Mouse (Mus musculus): ENCODE results near the gene Olfr398. TPM values are rescaled to one million over a fixed set of nuclear protein-coding genes. Genes with fewer than 3 reads are reported as not detected.

The Olfr398 gene
- total RNA-seq (2014; fragmentation: Nextera tagmentation) (not detected in 2 replicates), total RNA-seq (2017) (under 0.01 and 0.22 TPM in 2 replicates), polyA plus RNA-seq (2012) (not detected in 2 replicates)

- no peak for ATAC-seq (ENCODE audit: extremely low read depth, insufficient number of reproducible peaks, low FRiP score, poor library complexity, severe bottlenecking)
- no peaks in the 10 kb centered on the region for H3K36me3 ChIP-seq (replicated peaks)
- H3K27me3 ChIP-seq (ENCODE audit: insufficient read depth, low read length): no peaks in the 10 kb centered on the region
- no peak within 1 kb of the TSS for H3K4me3 ChIP-seq (ENCODE audit: low read depth, low read length)
- H3K4me1 ChIP-seq (ENCODE audit: insufficient read depth, low read depth, low read length): no peaks in the 10 kb centered on the region
- no peak for TF ChIP-seq POLR2AphosphoS5 (IDR thresholded peaks at IDR 0.05; ENCODE audit: insufficient replicate concordance, low read depth, low read length)
- TF ChIP-seq GATA1 (IDR thresholded peaks at IDR 0.05; ENCODE audit: borderline replicate concordance, low read length): no peak
- no peak for TF ChIP-seq CTCF (IDR thresholded peaks at IDR 0.05; ENCODE audit: low read depth, low read length)
- no peak for TF ChIP-seq TAL1 (conservative IDR thresholded peaks at IDR 0.05; ENCODE audit: low read depth, low read length)
- TF ChIP-seq GATA2 (IDR thresholded peaks at IDR 0.05; ENCODE audit: borderline replicate concordance, low read depth, low read length): no peak
- no peak for DNase-seq (ENCODE audit: low spot score)
- no peaks in the 10 kb centered on the region for H3K9me3 ChIP-seq (replicated peaks)
Observed at GRCm38 (mm10) chr11:73990307-73990706, at the start of gene Olfr398. Olfr398 (minus strand) TSS chr11:73990407.

- no peak for ATAC-seq (ENCODE audit: extremely low read depth, insufficient number of reproducible peaks, low FRiP score, poor library complexity, severe bottlenecking)
- Histone ChIP-seq H3K4me1 (ENCODE audit: insufficient read depth, low read depth, low read length) (no peaks in the 10 kb centered on the region), H3K36me3 (replicated peaks) (no peaks in the 10 kb centered on the region), H3K9me3 (replicated peaks) (no peaks in the 10 kb centered on the region), H3K4me3 (ENCODE audit: low read depth, low read length) (no peak overlapping the region), H3K27me3 (ENCODE audit: insufficient read depth, low read length) (no peaks in the 10 kb centered on the region)
- no peak for DNase-seq (ENCODE audit: low spot score)
- TF ChIP-seq GATA1 (IDR thresholded peaks at IDR 0.05; ENCODE audit: borderline replicate concordance, low read length) (no peak), POLR2AphosphoS5 (IDR thresholded peaks at IDR 0.05; ENCODE audit: insufficient replicate concordance, low read depth, low read length) (no peak), GATA2 (IDR thresholded peaks at IDR 0.05; ENCODE audit: borderline replicate concordance, low read depth, low read length) (no peak), TAL1 (conservative IDR thresholded peaks at IDR 0.05; ENCODE audit: low read depth, low read length) (no peak), CTCF (IDR thresholded peaks at IDR 0.05; ENCODE audit: low read depth, low read length) (no peak)
Observed at GRCm38 (mm10) chr11:73993115-73993514, 2.9 kb upstream of the Olfr398 start.

- H3K9me3 ChIP-seq (replicated peaks): no peaks in the 10 kb centered on the region
- H3K4me1 ChIP-seq (ENCODE audit: insufficient read depth, low read depth, low read length): no peaks in the 10 kb centered on the region
- H3K27me3 ChIP-seq (ENCODE audit: insufficient read depth, low read length): no peaks in the 10 kb centered on the region
- no peak for DNase-seq (ENCODE audit: low spot score)
- no peak within 1 kb of the TSS for H3K4me3 ChIP-seq (ENCODE audit: low read depth, low read length)
- no peak for ATAC-seq (ENCODE audit: extremely low read depth, insufficient number of reproducible peaks, low FRiP score, poor library complexity, severe bottlenecking)
- TF ChIP-seq GATA1 (IDR thresholded peaks at IDR 0.05; ENCODE audit: borderline replicate concordance, low read length): no peak
- TF ChIP-seq GATA2 (IDR thresholded peaks at IDR 0.05; ENCODE audit: borderline replicate concordance, low read depth, low read length): no peak
- no peak for TF ChIP-seq CTCF (IDR thresholded peaks at IDR 0.05; ENCODE audit: low read depth, low read length)
- TF ChIP-seq TAL1 (conservative IDR thresholded peaks at IDR 0.05; ENCODE audit: low read depth, low read length): no peak
- no peak for TF ChIP-seq POLR2AphosphoS5 (IDR thresholded peaks at IDR 0.05; ENCODE audit: insufficient replicate concordance, low read depth, low read length)
- no peaks in the 10 kb centered on the region for H3K36me3 ChIP-seq (replicated peaks)
Observed at GRCm38 (mm10) chr11:73960517-73960916, 29.7 kb downstream of the Olfr398 start, which contains the start of gene Olfr397. Olfr397 (plus strand) TSS chr11:73960817.

- H3K27me3 ChIP-seq (ENCODE audit: insufficient read depth, low read length): no peaks in the 10 kb centered on the region
- ATAC-seq (ENCODE audit: extremely low read depth, insufficient number of reproducible peaks, low FRiP score, poor library complexity, severe bottlenecking) (no peak), DNase-seq (ENCODE audit: low spot score) (no peak)
- H3K9me3 ChIP-seq (replicated peaks): no peaks in the 10 kb centered on the region
- no peak for TF ChIP-seq CTCF (IDR thresholded peaks at IDR 0.05; ENCODE audit: low read depth, low read length)
- no peak for TF ChIP-seq TAL1 (conservative IDR thresholded peaks at IDR 0.05; ENCODE audit: low read depth, low read length)
- TF ChIP-seq POLR2AphosphoS5 (IDR thresholded peaks at IDR 0.05; ENCODE audit: insufficient replicate concordance, low read depth, low read length): no peak
- TF ChIP-seq GATA1 (IDR thresholded peaks at IDR 0.05; ENCODE audit: borderline replicate concordance, low read length): no peak
- no peak for TF ChIP-seq GATA2 (IDR thresholded peaks at IDR 0.05; ENCODE audit: borderline replicate concordance, low read depth, low read length)
- no peak within 1 kb of the TSS for H3K4me3 ChIP-seq (ENCODE audit: low read depth, low read length)
- no peaks in the 10 kb centered on the region for H3K4me1 ChIP-seq (ENCODE audit: insufficient read depth, low read depth, low read length)
- H3K36me3 ChIP-seq (replicated peaks): no peaks in the 10 kb centered on the region
Observed at GRCm38 (mm10) chr11:73936377-73936776, 53.8 kb downstream of the Olfr398 start, which contains the start of gene Olfr23. Olfr23 (plus strand) TSS chr11:73936677.

Other genes starting within 250 kb of the Olfr398 start
- not detected in 2 replicates for gene Olfr389, start 209.7 kb downstream of the Olfr398 start, total RNA-seq (2014; fragmentation: Nextera tagmentation)
- 0.05 and 0.12 TPM in 2 replicates for gene Olfr389, start 209.7 kb downstream of the Olfr398 start, total RNA-seq (2017)
- not detected in 2 replicates for gene Olfr389, start 209.7 kb downstream of the Olfr398 start, polyA plus RNA-seq (2012)
- gene Olfr390, start 207.4 kb downstream of the Olfr398 start, total RNA-seq (2014; fragmentation: Nextera tagmentation): not detected in 2 replicates
- gene Olfr390, start 207.4 kb downstream of the Olfr398 start, total RNA-seq (2017): 0.11 and 0.12 TPM in 2 replicates
- not detected in 2 replicates for gene Olfr390, start 207.4 kb downstream of the Olfr398 start, polyA plus RNA-seq (2012)
- gene Olfr391-ps, start 187.4 kb downstream of the Olfr398 start, total RNA-seq (2014; fragmentation: Nextera tagmentation): not detected in 2 replicates
- 0.11 TPM in 1 of 2 replicates, not detected in the other for gene Olfr391-ps, start 187.4 kb downstream of the Olfr398 start, total RNA-seq (2017)
- not detected in 2 replicates for gene Olfr391-ps, start 187.4 kb downstream of the Olfr398 start, polyA plus RNA-seq (2012)
- not detected in 2 replicates for gene Olfr392, start 173.4 kb downstream of the Olfr398 start, total RNA-seq (2014; fragmentation: Nextera tagmentation)
- gene Olfr392, start 173.4 kb downstream of the Olfr398 start, total RNA-seq (2017): 0.06 and 0.11 TPM in 2 replicates
- not detected in 2 replicates for gene Olfr392, start 173.4 kb downstream of the Olfr398 start, polyA plus RNA-seq (2012)
- not detected in 2 replicates for gene Olfr393, start 139.0 kb downstream of the Olfr398 start, total RNA-seq (2014; fragmentation: Nextera tagmentation)
- gene Olfr393, start 139.0 kb downstream of the Olfr398 start, total RNA-seq (2017): 0.22 TPM in 1 of 2 replicates, not detected in the other
- not detected in 2 replicates for gene Olfr393, start 139.0 kb downstream of the Olfr398 start, polyA plus RNA-seq (2012)
- gene Olfr394, start 99.6 kb downstream of the Olfr398 start, total RNA-seq (2014; fragmentation: Nextera tagmentation): not detected in 2 replicates
- under 0.01 and 0.05 TPM in 2 replicates for gene Olfr394, start 99.6 kb downstream of the Olfr398 start, total RNA-seq (2017)
- not detected in 2 replicates for gene Olfr394, start 99.6 kb downstream of the Olfr398 start, polyA plus RNA-seq (2012)
- gene Olfr395, start 81.1 kb downstream of the Olfr398 start, total RNA-seq (2014; fragmentation: Nextera tagmentation): not detected in 2 replicates
- under 0.01 and 0.27 TPM in 2 replicates for gene Olfr395, start 81.1 kb downstream of the Olfr398 start, total RNA-seq (2017)
- gene Olfr395, start 81.1 kb downstream of the Olfr398 start, polyA plus RNA-seq (2012): not detected in 2 replicates
- gene Olfr23, start 53.7 kb downstream of the Olfr398 start, total RNA-seq (2014; fragmentation: Nextera tagmentation): not detected in 2 replicates
- 0.35 TPM in 1 of 2 replicates, not detected in the other for gene Olfr23, start 53.7 kb downstream of the Olfr398 start, total RNA-seq (2017)
- gene Olfr23, start 53.7 kb downstream of the Olfr398 start, polyA plus RNA-seq (2012): not detected in 2 replicates
- gene Olfr397, start 29.6 kb downstream of the Olfr398 start, total RNA-seq (2014; fragmentation: Nextera tagmentation): not detected in 2 replicates
- gene Olfr397, start 29.6 kb downstream of the Olfr398 start, total RNA-seq (2017): 0.05 and 0.12 TPM in 2 replicates
- gene Olfr397, start 29.6 kb downstream of the Olfr398 start, polyA plus RNA-seq (2012): not detected in 2 replicates
- not detected in 2 replicates for gene Olfr139, start 66.1 kb upstream of the Olfr398 start, total RNA-seq (2014; fragmentation: Nextera tagmentation)
- 0.16 and 0.23 TPM in 2 replicates for gene Olfr139, start 66.1 kb upstream of the Olfr398 start, total RNA-seq (2017)
- not detected in 2 replicates for gene Olfr139, start 66.1 kb upstream of the Olfr398 start, polyA plus RNA-seq (2012)
- not detected in 2 replicates for gene Olfr399, start 66.2 kb upstream of the Olfr398 start, total RNA-seq (2014; fragmentation: Nextera tagmentation)
- 0.05 TPM in 1 of 2 replicates, not detected in the other for gene Olfr399, start 66.2 kb upstream of the Olfr398 start, total RNA-seq (2017)
- gene Olfr399, start 66.2 kb upstream of the Olfr398 start, polyA plus RNA-seq (2012): not detected in 2 replicates
- gene Zfp616, start 79.5 kb upstream of the Olfr398 start, total RNA-seq (2014; fragmentation: Nextera tagmentation): not detected in 2 replicates
- gene Zfp616, start 79.5 kb upstream of the Olfr398 start, total RNA-seq (2017): 0.05 and 0.12 TPM in 2 replicates
- not detected in 2 replicates for gene Zfp616, start 79.5 kb upstream of the Olfr398 start, polyA plus RNA-seq (2012)
- gene Olfr401, start 123.3 kb upstream of the Olfr398 start, total RNA-seq (2014; fragmentation: Nextera tagmentation): not detected in 2 replicates
- gene Olfr401, start 123.3 kb upstream of the Olfr398 start, total RNA-seq (2017): 0.06 TPM in 1 of 2 replicates, not detected in the other
- gene Olfr401, start 123.3 kb upstream of the Olfr398 start, polyA plus RNA-seq (2012): not detected in 2 replicates
- gene Olfr402, start 163.1 kb upstream of the Olfr398 start, total RNA-seq (2014; fragmentation: Nextera tagmentation): not detected in 2 replicates
- gene Olfr402, start 163.1 kb upstream of the Olfr398 start, total RNA-seq (2017): 0.11 TPM in 1 of 2 replicates, not detected in the other
- not detected in 2 replicates for gene Olfr402, start 163.1 kb upstream of the Olfr398 start, polyA plus RNA-seq (2012)
- not detected in 2 replicates for gene Olfr403, start 195.8 kb upstream of the Olfr398 start, total RNA-seq (2014; fragmentation: Nextera tagmentation)
- 0.23 and 0.55 TPM in 2 replicates for gene Olfr403, start 195.8 kb upstream of the Olfr398 start, total RNA-seq (2017)
- gene Olfr403, start 195.8 kb upstream of the Olfr398 start, polyA plus RNA-seq (2012): not detected in 2 replicates
- gene Olfr43, start 221.0 kb upstream of the Olfr398 start, total RNA-seq (2014; fragmentation: Nextera tagmentation): not detected in 2 replicates
- gene Olfr43, start 221.0 kb upstream of the Olfr398 start, total RNA-seq (2017): 0.05 TPM in 1 of 2 replicates, not detected in the other
- not detected in 2 replicates for gene Olfr43, start 221.0 kb upstream of the Olfr398 start, polyA plus RNA-seq (2012)